ENCODE assay signal across 15 mouse cellular contexts in the genomic region with DNA sequence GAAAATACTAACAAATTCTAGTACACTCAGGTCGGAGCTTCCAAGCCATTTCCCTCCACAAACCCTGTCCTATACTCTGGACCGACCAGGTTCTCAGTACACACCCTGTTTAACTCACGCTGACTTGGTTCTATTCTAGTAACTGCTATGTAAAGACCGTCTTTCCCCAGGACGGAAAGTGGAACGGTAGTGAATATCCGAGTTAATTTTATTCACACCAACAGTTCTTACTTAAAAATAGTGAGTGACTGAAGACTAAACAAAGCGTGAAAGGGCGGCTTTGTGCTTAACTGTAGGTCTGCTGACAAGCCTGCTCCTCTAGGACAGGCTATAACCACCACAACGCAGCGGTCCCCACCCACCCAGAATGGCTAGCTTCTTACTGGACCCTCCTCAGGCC. TPM values are rescaled to one million over a fixed set of nuclear protein-coding genes. Genes with fewer than 3 reads are reported as not detected.
"Had no signal": no experiment of that assay in that cellular context is flagged by ENCODE, and none has a peak within 500 bp of the region (broad histone marks: within the 10 kb centered on the region; RNA-seq: fewer than 3 reads in every experiment).

No protein-coding gene starts in this region.

- H3K4me1 ChIP-seq: megakaryocyte, embryonic 14.5 days; midbrain, embryonic 15.5 days had no signal

- H3K36me3 ChIP-seq: midbrain, embryonic 15.5 days; neural tube, embryonic 12.5 days had no signal

- H3K9ac ChIP-seq: limb, embryonic 12.5 days; liver, embryonic 14.5 days; midbrain, embryonic 15.5 days; neural tube, embryonic 12.5 days had no signal

- DNase-seq: kidney, postnatal 25 days; liver; lung, adult 2 months; lung, postnatal 10 days; thymus, postnatal 4 days had no signal

- H3K9me3 ChIP-seq: limb, embryonic 12.5 days; megakaryocyte, embryonic 14.5 days; midbrain, embryonic 15.5 days; neural tube, embryonic 12.5 days had no signal

- H3K4me2 ChIP-seq: limb, embryonic 12.5 days; midbrain, embryonic 11.5 days; midbrain, embryonic 15.5 days; neural tube, embryonic 12.5 days had no signal

- H3K27ac ChIP-seq: limb, embryonic 12.5 days; liver, embryonic 14.5 days; macrophage; midbrain, embryonic 15.5 days; neural tube, embryonic 12.5 days; stomach, postnatal 0 days had no signal

- H3K4me3 ChIP-seq: limb, embryonic 12.5 days; megakaryocyte, embryonic 14.5 days; midbrain, embryonic 15.5 days; neural tube, embryonic 12.5 days had no signal

- ATAC-seq: midbrain, embryonic 15.5 days had no signal

- H3K27me3 ChIP-seq: limb, embryonic 12.5 days; midbrain, embryonic 15.5 days; neural tube, embryonic 12.5 days had no signal

RNA-seq across cellular contexts. Expression of a gene that starts 14.1 kb away (rescaled TPM):
- total RNA-seq: monocyte, adult 5-6 weeks; neutrophil, adult 5-6 weeks had no signal
- polyA plus RNA-seq: macrophage had no signal
